Mouse (Mus musculus) gastrocnemius, postnatal 4 days (tissue): ENCODE data around the gene Atg9b. TPM values are rescaled to one million over a fixed set of nuclear protein-coding genes. Genes with fewer than 3 reads are reported as not detected.
"Not testable (repeated sequence)": the region's sequence is repeated elsewhere in the genome, so short reads cannot be mapped to it uniquely, and the experiment has no call there.

ENCODE experiments used
- DNase-seq, 2 experiments: peaks; one replicate each; pipeline ENCODE4 v3.0.0; 2021 to 2022; ENCODE audit warnings: low spot score in 2 of 2, mixed read lengths in 2 of 2
- total RNA-seq, 2 experiments: library from RNA; stranded (reverse); gene quantifications; 2 replicates each; pipeline ENCODE4 v1.2.3; 2021

The Atg9b gene
- total RNA-seq, 2 experiments from 2014 or later: 0.67 to 0.86 TPM

DNA sequence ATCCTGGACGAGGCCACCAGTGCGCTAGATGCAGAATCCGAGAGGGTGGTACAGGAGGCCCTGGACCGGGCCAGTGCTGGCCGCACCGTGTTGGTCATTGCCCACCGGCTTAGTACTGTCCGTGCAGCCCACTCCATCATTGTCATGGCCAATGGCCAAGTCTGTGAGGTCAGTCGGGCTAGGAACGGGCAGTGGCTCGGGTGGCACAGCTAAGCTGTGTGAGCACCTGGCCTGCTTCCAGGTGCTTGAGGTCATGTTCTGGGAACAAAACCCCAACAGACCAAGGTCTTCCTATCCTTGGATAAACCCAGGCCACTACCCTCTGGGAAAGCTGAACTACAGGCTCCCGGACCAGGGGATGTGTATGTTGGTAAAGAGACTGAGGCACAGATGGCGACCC, 16.7 kb upstream of the Atg9b start:
- DNase-seq: no peak

GRCm38 (mm10) chr5:24405389-24405876, 13.5 kb upstream of the Atg9b start:
- no peak for DNase-seq

- no peak for DNase-seq
Measured at GRCm38 (mm10) chr5:24404594-24405360, 12.8 kb upstream of the Atg9b start.

DNA sequence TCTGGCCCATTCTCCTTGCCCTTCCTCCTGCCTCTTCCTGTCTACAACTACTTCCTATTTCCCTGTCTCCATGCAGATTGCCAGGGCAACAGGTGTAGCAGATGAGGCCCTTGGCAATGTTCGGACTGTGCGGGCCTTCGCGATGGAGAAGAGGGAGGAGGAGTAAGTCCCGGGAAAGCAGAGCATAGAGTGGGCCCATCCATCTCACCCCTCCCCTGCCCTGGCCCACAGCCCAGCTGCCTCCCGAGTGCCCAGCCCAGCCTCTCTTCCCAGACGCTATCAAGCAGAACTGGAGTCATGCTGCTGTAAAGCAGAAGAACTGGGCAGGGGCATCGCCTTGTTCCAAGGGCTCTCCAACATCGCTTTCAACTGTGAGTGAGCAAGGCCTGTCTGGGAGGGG, 10.0 kb upstream of the Atg9b start:
- no peak for DNase-seq

- no peak for DNase-seq
Measured at GRCm38 (mm10) chr5:24400911-24401605, 9.1 kb upstream of the Atg9b start.

DNA sequence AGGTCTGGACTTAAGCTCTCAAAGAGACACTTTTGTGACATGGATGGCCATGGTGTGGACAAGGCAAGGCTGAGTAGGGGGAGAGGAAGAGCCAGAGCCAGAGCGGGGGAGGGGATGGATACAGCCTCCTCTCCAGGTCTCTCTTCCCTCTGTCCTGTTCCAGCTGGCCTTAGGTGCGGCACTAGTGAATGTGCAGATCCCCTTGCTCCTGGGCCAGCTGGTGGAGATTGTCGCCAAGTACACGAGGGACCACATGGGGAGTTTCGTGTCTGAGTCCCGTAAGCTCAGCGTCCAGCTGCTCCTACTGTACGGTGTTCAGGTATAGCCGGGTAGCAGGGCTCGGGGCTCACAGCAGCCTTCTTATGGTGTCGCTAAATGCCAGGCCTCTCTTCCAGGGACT, 8.4 kb upstream of the Atg9b start:
- DNase-seq: no peak

GRCm38 (mm10) chr5:24399686-24400085, 7.7 kb upstream of the Atg9b start:
- no peak for DNase-seq

GRCm38 (mm10) chr5:24396254-24396653, 4.3 kb upstream of the Atg9b start:
- not testable (repeated sequence) for DNase-seq

DNA sequence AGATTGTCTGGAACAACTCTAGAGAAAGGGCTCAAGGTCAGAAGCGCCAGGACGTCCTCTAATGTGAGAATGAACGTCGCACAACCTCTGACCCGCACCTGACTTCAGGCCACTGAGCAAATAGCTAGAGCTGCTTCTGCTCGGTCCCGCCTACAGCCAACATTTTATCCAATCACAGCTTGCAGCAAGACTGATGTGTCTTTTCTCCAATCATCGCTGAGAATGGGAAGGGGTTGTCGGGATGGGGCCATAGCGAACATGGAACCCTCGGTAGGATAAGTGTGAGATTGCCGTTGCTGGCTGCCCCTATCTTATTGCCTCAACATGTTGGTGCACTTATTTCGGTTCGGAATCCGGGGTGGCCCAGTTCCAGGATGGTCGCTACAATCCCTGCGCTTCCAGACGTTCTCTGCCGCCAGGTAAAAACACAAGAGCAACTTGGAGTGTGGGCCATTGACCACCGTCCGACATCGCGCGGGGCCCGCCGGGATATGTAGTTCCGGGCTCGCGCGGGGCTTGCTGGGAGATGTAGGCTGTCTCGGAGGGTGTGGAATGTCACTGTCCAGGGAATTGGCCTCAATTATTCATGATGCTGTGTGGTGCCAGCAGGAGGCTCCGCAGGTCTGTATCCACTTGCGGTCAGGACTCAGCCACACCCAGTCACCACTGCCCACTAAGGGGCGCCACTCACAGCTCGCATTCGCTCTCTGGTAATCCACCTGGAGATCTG, 2.4 kb upstream of the Atg9b start:
- DNase-seq: peak; percentile 76 to 92

DNA sequence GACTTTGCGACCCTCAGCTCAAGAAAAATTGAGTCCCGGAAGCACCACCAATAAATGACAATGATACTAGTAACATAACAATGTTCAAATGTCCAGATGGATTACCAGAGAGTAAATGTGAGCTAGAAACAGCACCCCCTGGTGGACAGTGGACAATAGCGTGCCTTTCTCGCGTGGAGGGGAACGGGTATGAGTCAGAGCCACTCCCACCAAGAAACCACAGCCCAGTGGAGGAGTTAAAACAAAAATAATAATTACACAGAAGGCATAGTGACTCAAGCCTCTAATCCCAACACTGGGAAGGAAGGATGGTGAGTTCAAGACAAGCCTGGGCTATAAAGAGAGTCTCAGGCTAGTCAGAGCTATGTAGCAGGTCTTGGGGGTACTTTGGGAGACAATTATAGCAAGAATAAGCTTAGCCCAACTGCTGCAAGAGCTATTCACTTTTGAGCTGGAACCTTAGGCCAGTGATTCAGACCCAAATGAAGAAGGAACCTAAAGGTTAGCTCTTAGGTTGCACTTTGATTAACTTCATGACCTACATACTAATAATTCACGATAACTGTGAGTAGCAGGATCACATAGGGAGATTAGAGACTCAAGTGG, 1.6 kb upstream of the Atg9b start, which contains the start of gene Abcb8:
Gene Abcb8 (plus strand): TSS at position 272 of the 606 bp plus-strand sequence.
- DNase-seq: peak; percentile 61 to 83

DNA sequence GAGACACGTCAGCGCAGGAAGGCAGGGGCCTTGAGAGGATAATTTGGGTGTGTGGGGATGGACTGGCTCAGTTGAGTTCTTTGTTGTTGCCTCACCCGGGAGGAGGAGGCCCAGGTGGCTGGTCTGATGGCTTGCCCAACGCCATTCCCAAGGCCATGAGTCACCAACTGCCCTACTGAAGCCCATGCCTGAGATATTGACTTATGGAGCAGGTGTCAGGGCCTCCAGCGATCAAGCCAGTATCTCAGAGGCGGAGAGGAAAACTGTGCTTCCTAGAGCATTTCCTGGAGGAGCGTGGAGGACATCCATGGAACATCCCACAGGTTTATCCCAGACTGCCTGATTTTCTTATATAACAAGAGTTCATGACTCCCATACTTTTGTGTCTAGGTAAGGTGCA, 781 bp upstream of the Atg9b start:
- DNase-seq: no peak

GRCm38 (mm10) chr5:24389658-24390020, 2.3 kb downstream of the Atg9b start:
- no peak for DNase-seq

DNA sequence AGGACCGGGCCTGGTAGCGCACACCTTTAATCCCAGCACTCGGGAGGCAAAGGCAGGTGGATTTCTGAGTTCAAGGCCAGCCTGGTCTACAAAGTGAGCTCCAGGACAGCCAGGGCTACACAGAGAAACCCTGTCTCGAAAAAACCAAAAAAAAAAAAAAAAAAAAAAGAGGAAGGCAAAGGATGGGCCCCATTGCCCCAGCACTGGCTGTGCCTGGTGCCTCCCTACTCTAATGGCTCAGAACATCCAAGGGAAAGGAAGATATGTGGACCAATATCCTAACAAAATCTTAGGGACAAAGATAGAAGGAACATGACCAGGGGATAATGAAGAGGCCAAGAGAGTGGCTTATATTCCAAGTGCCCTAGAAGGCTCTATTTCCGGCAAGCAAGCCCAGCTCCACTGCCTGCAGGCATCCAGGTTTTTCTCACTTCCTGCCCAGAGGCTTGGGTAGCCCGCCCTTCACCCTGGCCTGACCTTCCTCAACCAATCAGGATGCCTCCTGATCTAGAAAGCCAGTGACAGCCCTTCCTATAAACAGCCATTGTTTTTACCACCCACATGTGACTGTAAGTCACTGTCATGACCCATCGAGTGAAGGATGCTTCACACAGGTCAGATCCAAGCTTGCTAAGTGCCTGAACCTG, 2.8 kb downstream of the Atg9b start:
- no peak for DNase-seq

GRCm38 (mm10) chr5:24388246-24388915, 3.6 kb downstream of the Atg9b start:
- no peak for DNase-seq

DNA sequence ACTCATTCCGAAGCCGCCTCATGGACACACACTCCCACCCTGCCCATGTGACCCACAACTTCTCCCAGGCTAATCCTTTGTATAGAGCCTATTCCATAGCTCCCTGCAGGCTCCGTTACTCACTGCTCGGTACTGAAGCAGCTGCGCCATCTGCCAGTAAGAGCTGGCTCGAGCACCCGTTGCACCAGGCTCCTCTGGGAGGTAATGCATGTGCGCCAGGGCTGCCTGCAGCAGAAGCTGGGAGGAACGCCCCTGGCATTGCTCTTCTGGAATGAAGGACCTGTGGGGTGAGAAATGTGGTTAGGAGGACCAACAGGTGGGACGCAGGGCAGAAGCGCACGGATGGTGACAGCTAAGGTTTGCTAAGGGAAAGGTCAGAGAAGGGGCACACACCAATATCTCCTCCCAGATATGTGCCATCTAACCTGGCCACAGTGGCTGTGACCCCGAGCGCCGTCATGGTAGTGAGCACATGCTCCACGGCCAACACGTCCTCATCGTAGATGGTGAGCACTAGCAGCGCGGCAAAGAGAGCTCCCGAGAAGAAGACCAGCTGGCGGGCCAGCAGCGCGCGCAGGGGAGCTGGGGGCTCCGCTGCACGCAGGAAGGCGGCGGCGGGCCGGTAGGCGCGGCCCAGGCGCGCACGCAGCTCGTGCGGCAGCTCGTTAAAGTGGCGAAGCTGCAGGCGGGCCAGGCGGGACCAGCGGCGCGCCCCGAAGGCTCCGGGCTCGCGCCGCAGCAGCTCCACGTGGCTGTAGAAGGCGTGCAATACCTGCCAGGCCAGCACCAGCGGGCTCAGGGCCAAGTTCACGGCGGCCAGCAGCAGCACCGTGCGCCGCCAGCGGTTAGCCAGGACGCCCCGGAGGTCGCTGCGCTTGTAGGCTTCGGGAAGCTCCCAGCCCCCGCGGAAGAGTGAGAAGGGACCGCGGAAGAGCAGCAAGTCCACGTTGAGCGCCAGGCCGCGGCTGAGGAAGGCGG, 4.4 kb downstream of the Atg9b start:
- DNase-seq: peak in 1 of 2 experiments; percentile 53

DNA sequence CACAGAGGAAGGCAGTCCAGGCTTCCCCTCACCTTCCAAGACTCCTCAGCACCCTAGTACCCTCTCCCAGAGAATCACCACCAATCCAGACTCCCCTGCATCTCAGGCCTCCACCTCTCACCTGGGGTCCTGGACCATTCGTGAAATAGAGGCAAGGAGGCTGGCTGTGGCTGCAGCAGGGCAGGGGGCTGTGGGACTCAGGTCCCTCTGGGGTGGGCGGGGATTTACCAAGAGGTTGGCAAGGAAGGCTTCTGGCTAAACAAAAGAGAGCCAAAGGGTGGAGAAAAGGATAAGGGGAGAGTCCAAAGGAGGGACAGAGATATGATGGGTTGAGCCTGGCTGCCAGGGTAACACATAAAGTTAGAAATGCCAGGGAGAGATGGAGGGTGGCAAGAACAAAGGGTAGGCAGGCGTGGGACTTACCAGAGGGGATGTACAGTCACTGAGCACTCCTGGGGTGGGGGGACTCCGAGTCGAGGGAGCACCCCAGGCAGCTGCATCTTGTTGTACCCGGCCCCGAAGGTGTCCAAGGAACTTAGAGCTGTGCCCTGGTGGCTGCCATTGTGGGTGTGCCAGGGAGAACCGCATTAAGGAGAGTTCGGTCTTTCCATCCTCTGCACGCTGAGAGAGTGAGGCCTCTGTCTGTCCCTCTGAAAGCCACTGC, 5.9 kb downstream of the Atg9b start:
- DNase-seq: no peak

GRCm38 (mm10) chr5:24385374-24385773, 6.6 kb downstream of the Atg9b start:
- no peak for DNase-seq

- no peak for DNase-seq
Measured at GRCm38 (mm10) chr5:24384407-24384806, 7.5 kb downstream of the Atg9b start.
